Mouse (Mus musculus): ENCODE results near the gene Atxn10.

Atxn10 gene

GRCm38 (mm10) chr15:85464823-85465565 is 128.9 kb downstream of the Atxn10 start:
- DNase-seq (ENCODE audit: extremely low spot score, low read depth, low spot score): peak; percentile 2

GRCm38 (mm10) chr15:85466456-85467067 is 130.5 kb downstream of the Atxn10 start:
- no peak for DNase-seq (ENCODE audit: extremely low spot score, low read depth, low spot score)

- no peak for DNase-seq (ENCODE audit: extremely low spot score, low read depth, low spot score)
Measured at GRCm38 (mm10) chr15:85469401-85469800, 133.4 kb downstream of the Atxn10 start.

- no peak for DNase-seq (ENCODE audit: extremely low spot score, low read depth, low spot score)
Measured at GRCm38 (mm10) chr15:85474697-85475096, 138.7 kb downstream of the Atxn10 start.

DNA sequence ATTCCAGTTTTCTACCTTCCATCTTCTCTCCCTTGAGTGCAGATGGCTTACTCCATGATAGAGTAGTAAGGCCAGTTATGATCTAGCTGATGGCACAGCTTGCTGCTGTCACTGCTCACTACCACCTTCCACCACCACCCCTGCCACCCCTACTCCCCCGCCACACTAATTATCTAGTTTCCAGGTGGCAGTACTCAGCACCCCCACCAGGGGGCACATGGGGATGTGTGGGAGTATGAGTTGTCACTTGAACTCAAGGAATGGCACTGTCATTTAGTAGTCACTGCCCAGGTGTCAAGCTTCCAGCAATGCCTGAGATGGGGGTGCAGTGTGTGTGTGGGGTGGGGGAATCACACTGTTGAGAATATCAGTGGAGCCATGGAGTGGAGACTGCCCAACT is 141.5 kb downstream of the Atxn10 start:
- DNase-seq (ENCODE audit: extremely low spot score, low read depth, low spot score): peak; percentile 14

DNA sequence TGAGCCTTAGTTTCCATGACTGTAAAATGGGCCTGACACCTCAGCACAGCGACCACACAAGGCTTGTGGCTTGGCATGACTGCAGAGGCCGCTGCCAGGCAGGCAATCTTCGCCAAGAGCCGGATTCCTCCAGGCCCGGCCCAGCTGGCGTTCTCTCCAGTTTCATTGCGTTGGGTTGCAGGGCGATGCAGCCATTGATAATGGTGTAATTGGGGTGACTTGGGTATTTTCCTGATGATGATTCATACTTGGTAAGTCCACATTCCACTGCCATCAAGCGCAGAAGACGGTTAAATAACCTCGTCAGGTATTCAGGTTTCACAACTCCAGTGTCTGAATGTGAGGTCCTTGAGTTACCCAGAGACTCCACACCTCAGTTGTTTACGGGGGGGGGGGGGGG is 143.3 kb downstream of the Atxn10 start:
- DNase-seq (ENCODE audit: extremely low spot score, low read depth, low spot score): no peak

- DNase-seq (ENCODE audit: extremely low spot score, low read depth, low spot score): no peak
Measured at GRCm38 (mm10) chr15:85479919-85480318, 143.9 kb downstream of the Atxn10 start.

GRCm38 (mm10) chr15:85480630-85481029 is 144.6 kb downstream of the Atxn10 start:
- no peak for DNase-seq (ENCODE audit: extremely low spot score, low read depth, low spot score)

- no peak for DNase-seq (ENCODE audit: extremely low spot score, low read depth, low spot score)
Measured at GRCm38 (mm10) chr15:85488900-85489299, 152.9 kb downstream of the Atxn10 start.

- no peak for DNase-seq (ENCODE audit: extremely low spot score, low read depth, low spot score)
Measured at GRCm38 (mm10) chr15:85489751-85490150, 153.7 kb downstream of the Atxn10 start.

DNA sequence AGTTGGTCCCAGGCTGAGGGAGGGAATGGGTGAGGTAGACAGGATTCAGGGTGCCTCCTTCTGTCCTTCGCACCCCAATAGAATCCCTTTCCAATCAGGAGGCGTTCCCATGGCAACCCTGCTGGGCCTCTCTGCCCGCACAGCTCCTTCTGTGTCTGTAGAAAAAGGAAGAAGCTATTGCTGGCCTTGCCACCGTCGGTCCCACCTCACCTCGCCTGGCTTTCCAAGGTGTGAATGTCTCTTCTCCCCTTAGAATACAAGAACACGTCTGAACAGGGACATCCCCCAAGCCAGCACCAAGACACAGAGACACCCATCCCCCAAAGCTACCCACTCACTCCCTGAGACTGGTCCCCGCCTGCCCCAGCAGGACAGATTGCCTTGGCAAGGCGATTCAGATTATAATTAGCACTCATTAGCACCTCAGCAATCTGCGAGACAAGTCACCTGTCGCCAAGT is 158.1 kb downstream of the Atxn10 start:
- no peak for DNase-seq (ENCODE audit: extremely low spot score, low read depth, low spot score)

GRCm38 (mm10) chr15:85497548-85497947 is 161.5 kb downstream of the Atxn10 start:
- no peak for DNase-seq (ENCODE audit: extremely low spot score, low read depth, low spot score)

DNA sequence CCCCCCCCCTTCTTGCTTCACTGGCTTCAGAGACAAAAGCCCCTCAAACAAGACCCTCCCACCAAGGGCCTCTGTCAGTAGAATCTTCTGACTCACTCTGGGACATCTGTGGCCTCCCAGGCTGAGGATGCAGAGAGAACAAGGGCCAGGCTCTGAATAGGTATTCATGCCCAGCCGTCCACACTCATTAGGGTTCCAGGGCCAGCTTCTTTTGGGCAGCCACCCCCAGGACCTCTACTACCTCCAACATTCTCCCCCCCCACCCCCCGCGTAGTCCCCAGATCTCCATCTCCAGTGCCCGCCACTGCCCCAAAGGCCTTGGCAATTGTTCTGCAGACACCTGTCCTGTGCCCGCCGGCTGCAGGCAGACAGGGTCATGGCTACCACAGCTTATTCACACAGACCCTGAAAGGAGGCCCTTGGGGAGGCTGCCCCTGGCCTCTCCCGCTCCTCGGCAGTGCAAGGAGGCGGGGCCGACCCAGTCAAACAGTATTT is 162.0 kb downstream of the Atxn10 start:
- no peak for DNase-seq (ENCODE audit: extremely low spot score, low read depth, low spot score)

DNA sequence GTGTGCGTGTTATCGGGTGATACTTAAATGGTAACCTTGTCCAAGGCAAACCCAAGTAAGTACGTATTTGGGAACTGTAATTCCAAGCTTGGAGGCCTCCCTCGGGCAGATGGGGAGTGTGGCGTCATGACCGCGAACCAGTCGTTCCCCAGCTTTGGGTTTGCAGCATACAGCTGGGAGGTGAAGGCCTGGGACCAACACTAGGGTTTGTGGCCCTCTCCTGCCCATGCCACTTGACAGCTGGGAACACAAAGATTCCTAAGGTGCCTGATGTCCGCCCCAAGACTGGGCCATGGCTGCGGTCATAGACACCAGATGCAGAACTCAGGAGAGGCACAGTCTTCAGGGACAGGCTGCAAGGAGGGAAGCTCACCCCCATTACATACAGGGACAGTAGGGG is 164.2 kb downstream of the Atxn10 start:
- DNase-seq (ENCODE audit: extremely low spot score, low read depth, low spot score): no peak

- DNase-seq (ENCODE audit: extremely low spot score, low read depth, low spot score): no peak
Measured at GRCm38 (mm10) chr15:85503127-85503526, 167.1 kb downstream of the Atxn10 start, which contains the start of gene 7530416G11Rik. 7530416G11Rik (minus strand) TSS chr15:85503227.

DNA sequence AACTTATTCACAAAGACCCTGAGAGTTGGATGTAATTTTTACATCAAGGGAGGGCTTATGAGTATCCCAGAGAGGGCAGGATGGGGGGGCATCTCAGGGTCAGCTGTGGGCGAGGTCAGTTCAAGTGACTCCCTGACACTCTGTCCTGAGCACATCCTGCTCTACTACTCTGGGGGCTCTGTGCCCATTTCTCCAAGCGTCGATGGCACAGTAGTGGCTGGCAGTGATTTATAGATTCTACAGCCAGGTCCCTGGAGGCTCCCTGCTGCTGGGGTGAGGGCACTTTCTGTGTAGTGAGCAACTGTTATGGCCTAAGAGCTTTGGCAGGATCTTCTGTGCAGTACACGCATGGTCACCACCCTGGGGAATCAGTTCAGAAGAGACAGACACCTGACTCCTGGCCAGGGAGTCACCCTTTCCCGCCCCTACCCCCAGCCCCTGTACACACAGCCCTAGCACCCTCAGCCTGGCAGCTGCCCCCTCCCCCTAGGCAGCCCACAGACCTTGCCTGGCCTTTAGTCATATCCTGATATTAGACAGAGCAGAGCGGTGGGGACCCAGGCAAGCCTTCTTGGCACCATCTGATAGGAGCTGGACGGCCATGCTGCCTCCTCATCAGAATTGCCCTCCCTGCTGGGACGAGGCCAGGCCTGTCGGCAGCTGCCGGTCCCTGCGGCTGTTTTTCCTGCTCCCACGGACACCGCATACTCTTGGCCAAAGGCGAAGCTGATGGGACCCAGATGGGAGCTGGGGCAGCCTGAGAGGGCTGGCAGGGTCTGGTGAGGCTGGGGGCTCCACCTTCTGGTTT is 169.3 kb downstream of the Atxn10 start:
- DNase-seq (ENCODE audit: extremely low spot score, low read depth, low spot score): no peak

- DNase-seq (ENCODE audit: extremely low spot score, low read depth, low spot score): no peak
Measured at GRCm38 (mm10) chr15:85506680-85507079, 170.6 kb downstream of the Atxn10 start.

DNA sequence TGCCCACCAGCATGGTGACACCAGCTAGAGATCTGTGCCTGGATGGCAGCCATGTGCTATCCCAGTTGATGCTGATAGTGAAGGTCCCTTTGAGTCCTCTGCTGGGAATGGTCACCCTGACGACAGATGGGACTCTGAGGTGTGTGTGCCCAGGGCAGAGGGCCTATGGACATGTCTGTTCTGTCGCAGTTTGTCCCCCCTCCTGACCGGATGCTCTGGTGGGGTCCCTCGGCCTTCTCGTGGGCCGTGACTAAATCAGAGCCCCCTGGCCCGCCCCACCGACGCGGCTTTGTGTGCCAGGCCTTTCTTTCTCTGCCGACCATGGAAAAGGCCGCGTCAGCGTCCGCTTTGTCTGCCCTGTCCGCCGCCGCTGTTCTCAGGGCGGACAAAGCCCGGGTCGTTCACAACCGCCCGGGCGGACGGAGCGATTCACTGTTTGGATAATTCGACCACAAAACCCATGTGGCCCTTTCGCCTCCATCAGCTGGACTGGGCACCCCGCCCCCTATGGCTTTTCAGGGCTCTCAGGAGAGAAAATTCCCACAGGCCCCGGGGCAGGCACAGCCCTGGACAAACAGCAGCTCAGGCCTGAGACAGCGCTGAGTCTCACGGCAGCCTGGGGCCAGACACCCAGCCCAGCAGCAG is 171.4 kb downstream of the Atxn10 start:
- DNase-seq (ENCODE audit: extremely low spot score, low read depth, low spot score): no peak
